Mouse (Mus musculus): ENCODE measurements around the gene Atf6.

GRCm38 (mm10) chr1:170868905-170869283 lies 1.3 kb upstream of the Atf6 start:
- TF ChIP-seq HCFC1 (IDR thresholded peaks at IDR 0.05; ENCODE audit: borderline replicate concordance, insufficient read depth, low read length) (no peak), ZC3H11A (IDR thresholded peaks at IDR 0.05; ENCODE audit: borderline replicate concordance, low read depth, low read length) (no peak), CHD2 (IDR thresholded peaks at IDR 0.05; ENCODE audit: low read depth, low read length) (no peak)
